Mouse (Mus musculus): ENCODE results near the gene Thegl. TPM values are rescaled to one million over a fixed set of nuclear protein-coding genes. Genes with fewer than 3 reads are reported as not detected.

Gene Thegl
- polyA plus RNA-seq, 1 experiment from 2014 or later: not detected

DNA sequence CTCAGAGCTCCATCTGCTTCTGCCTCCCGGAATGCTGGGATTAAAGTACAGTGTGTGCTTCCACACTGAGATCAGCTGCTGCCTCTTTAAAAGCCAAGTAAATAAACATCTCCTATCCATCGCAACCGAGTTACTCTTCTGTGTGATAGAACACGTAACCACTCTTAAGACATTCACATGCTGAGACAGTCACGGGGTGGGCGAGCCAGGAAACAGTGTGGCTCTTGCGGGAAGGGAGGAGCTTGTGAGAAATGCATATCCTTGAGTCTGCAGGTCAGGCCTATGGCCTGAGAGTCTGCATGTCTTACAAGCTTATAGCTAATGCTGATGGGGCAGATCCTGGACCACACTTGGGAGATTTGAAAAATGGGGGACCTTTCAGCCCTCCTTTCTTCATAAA lies 70.7 kb downstream of the Thegl start:
- no peak overlapping the region for H3K4me3 ChIP-seq (ENCODE audit: low read length)
- no peaks in the 10 kb centered on the region for H3K9me3 ChIP-seq (replicated peaks; ENCODE audit: control insufficient read depth, low read length)
- peaks cover 13% of the 10 kb centered on the region for H3K36me3 ChIP-seq (ENCODE audit: control insufficient read depth, insufficient read depth)
- ATAC-seq (replicated peaks; ENCODE audit: extremely low read depth, insufficient read depth, low FRiP score): no peak
- no peak overlapping the region for H3K27ac ChIP-seq (ENCODE audit: low read length)
- H3K4me2 ChIP-seq (ENCODE audit: low read depth, low read length): no peak overlapping the region
- H3K4me1 ChIP-seq (ENCODE audit: control insufficient read depth, insufficient read depth, low read length): peaks cover 18% of the 10 kb centered on the region
- 86% methylated on average over 7 of the region's 7 CpGs for WGBS
- H3K9ac ChIP-seq (ENCODE audit: low read length): no peak overlapping the region
- no peaks in the 10 kb centered on the region for H3K27me3 ChIP-seq (ENCODE audit: control insufficient read depth, insufficient read depth, low read length)

DNA sequence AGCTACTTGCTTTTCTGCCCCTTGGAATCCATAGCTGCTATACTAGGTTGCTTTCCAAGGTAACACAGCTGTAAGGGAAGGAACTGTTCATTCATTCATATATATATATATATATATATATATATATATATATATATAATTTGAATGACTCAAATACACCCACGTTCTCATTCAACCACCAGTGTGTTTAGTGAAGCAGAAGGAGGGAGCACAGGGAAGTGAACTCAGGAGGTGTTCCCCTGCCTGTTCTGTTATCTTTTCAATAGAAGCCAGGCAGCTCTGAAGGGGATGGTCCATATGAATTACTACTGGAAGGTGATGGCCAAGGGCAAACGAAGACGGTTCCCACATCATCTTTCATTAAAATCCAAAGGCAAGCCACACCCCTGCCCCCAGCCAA lies 71.3 kb downstream of the Thegl start:
- H3K9me3 ChIP-seq (replicated peaks; ENCODE audit: control insufficient read depth, low read length): no peaks in the 10 kb centered on the region
- no peak overlapping the region for H3K4me3 ChIP-seq (ENCODE audit: low read length)
- WGBS: 63% methylated on average over 3 of the region's 3 CpGs
- ATAC-seq (replicated peaks; ENCODE audit: extremely low read depth, insufficient read depth, low FRiP score): no peak
- peaks cover 24% of the 10 kb centered on the region for H3K4me1 ChIP-seq (ENCODE audit: control insufficient read depth, insufficient read depth, low read length)
- no peak overlapping the region for H3K27ac ChIP-seq (ENCODE audit: low read length)
- H3K27me3 ChIP-seq (ENCODE audit: control insufficient read depth, insufficient read depth, low read length): no peaks in the 10 kb centered on the region
- H3K4me2 ChIP-seq (ENCODE audit: low read depth, low read length): no peak overlapping the region
- H3K9ac ChIP-seq (ENCODE audit: low read length): no peak overlapping the region
- peaks cover 15% of the 10 kb centered on the region for H3K36me3 ChIP-seq (ENCODE audit: control insufficient read depth, insufficient read depth)

GRCm38 (mm10) chr5:77089294-77089693 lies 73.5 kb downstream of the Thegl start:
- H3K4me2 ChIP-seq (ENCODE audit: low read depth, low read length): no peak overlapping the region
- ATAC-seq (replicated peaks; ENCODE audit: extremely low read depth, insufficient read depth, low FRiP score): no peak
- no peaks in the 10 kb centered on the region for H3K9me3 ChIP-seq (replicated peaks; ENCODE audit: control insufficient read depth, low read length)
- H3K27ac ChIP-seq (ENCODE audit: low read length): peak overlapping the region; percentile 5; the same call in 1 of the 2 replicates
- H3K9ac ChIP-seq (ENCODE audit: low read length): peak overlapping the region; percentile 1; the same call in 1 of the 2 replicates
- H3K36me3 ChIP-seq (ENCODE audit: control insufficient read depth, insufficient read depth): peaks cover 15% of the 10 kb centered on the region
- no peak overlapping the region for H3K4me3 ChIP-seq (ENCODE audit: low read length)
- no peaks in the 10 kb centered on the region for H3K27me3 ChIP-seq (ENCODE audit: control insufficient read depth, insufficient read depth, low read length)
- WGBS: 44% methylated on average over 1 of the region's 1 CpGs
- peaks cover 40% of the 10 kb centered on the region for H3K4me1 ChIP-seq (ENCODE audit: control insufficient read depth, insufficient read depth, low read length)

GRCm38 (mm10) chr5:77089901-77090300 lies 74.1 kb downstream of the Thegl start:
- H3K36me3 ChIP-seq (ENCODE audit: control insufficient read depth, insufficient read depth): peaks cover 15% of the 10 kb centered on the region
- H3K27me3 ChIP-seq (ENCODE audit: control insufficient read depth, insufficient read depth, low read length): no peaks in the 10 kb centered on the region
- no peak overlapping the region for H3K4me3 ChIP-seq (ENCODE audit: low read length)
- no peak for ATAC-seq (replicated peaks; ENCODE audit: extremely low read depth, insufficient read depth, low FRiP score)
- 81% methylated on average over 8 of the region's 8 CpGs for WGBS
- no peaks in the 10 kb centered on the region for H3K9me3 ChIP-seq (replicated peaks; ENCODE audit: control insufficient read depth, low read length)
- peak overlapping the region; percentile 41; the same call in 1 of the 2 replicates for H3K27ac ChIP-seq (ENCODE audit: low read length)
- H3K4me2 ChIP-seq (ENCODE audit: low read depth, low read length): no peak overlapping the region
- H3K4me1 ChIP-seq (ENCODE audit: control insufficient read depth, insufficient read depth, low read length): peaks cover 40% of the 10 kb centered on the region
- H3K9ac ChIP-seq (ENCODE audit: low read length): no peak overlapping the region

DNA sequence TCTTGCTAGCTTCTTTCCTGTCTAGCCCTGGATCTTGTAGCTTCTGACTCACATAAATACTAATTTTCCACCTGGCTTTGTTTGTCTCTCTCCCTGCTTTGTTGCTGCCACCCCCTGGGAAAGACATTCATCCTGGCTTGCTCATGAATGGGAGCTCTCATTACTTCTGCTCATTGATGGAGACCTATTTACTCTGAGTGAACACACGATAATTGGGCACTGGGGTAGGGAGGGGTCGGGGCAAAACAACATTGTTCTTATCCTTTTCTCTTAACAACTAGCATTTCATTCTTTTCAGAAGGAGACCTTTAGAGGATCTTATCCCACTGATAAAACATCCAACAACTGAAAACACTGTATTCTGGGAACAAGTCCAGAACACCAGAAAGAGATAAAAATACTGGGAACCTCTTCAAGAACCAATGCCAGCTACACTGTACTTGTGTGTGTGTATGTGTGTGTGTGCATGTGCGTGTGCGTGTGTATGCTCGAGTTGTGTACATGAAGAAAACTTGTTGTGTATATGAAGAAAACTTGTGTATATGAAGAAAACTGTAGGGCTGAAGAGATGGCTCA lies 74.8 kb downstream of the Thegl start:
- no peak overlapping the region for H3K4me2 ChIP-seq (ENCODE audit: low read depth, low read length)
- H3K9me3 ChIP-seq (replicated peaks; ENCODE audit: control insufficient read depth, low read length): no peaks in the 10 kb centered on the region
- H3K27me3 ChIP-seq (ENCODE audit: control insufficient read depth, insufficient read depth, low read length): no peaks in the 10 kb centered on the region
- no peak overlapping the region for H3K4me3 ChIP-seq (ENCODE audit: low read length)
- H3K9ac ChIP-seq (ENCODE audit: low read length): no peak overlapping the region
- peak; percentile 24; the same call in 1 of the 2 replicates for ATAC-seq (replicated peaks; ENCODE audit: extremely low read depth, insufficient read depth, low FRiP score)
- H3K4me1 ChIP-seq (ENCODE audit: control insufficient read depth, insufficient read depth, low read length): peaks cover 43% of the 10 kb centered on the region
- H3K36me3 ChIP-seq (ENCODE audit: control insufficient read depth, insufficient read depth): peaks cover 15% of the 10 kb centered on the region
- H3K27ac ChIP-seq (ENCODE audit: low read length): peak overlapping the region; percentile 71
- 31% methylated on average over 5 of the region's 5 CpGs for WGBS

GRCm38 (mm10) chr5:77091923-77092322 lies 76.1 kb downstream of the Thegl start:
- Histone ChIP-seq H3K4me2 (ENCODE audit: low read depth, low read length) (no peak overlapping the region), H3K9me3 (replicated peaks; ENCODE audit: control insufficient read depth, low read length) (no peaks in the 10 kb centered on the region), H3K27ac (ENCODE audit: low read length) (peak overlapping the region; percentile 60; the same call in 1 of the 2 replicates), H3K9ac (ENCODE audit: low read length) (no peak overlapping the region), H3K4me1 (ENCODE audit: control insufficient read depth, insufficient read depth, low read length) (peaks cover 52% of the 10 kb centered on the region), H3K4me3 (ENCODE audit: low read length) (no peak overlapping the region), H3K36me3 (ENCODE audit: control insufficient read depth, insufficient read depth) (peaks cover 10% of the 10 kb centered on the region), H3K27me3 (ENCODE audit: control insufficient read depth, insufficient read depth, low read length) (no peaks in the 10 kb centered on the region)
- no peak for ATAC-seq (replicated peaks; ENCODE audit: extremely low read depth, insufficient read depth, low FRiP score)
- WGBS: 57% methylated on average over 3 of the region's 3 CpGs

DNA sequence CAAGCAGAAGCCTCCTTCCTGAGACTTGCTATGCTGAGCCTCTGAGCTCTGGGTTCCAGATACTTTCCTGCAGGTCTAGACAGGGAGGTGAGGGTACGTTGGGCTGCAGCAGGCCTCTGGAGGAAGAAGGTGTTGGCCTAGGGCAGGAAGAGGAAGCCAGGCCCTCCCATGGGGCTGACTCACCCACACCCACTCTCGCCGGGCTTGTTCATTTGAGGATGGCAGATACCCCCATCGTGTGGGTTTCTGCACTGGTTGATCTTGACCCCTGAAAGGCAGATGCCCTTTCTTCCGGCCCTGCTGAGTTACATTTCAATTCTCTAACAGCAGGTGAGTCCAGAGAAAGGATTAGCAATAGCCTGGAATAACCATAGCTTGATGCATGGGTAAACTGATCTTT lies 76.7 kb downstream of the Thegl start:
- ATAC-seq (replicated peaks; ENCODE audit: extremely low read depth, insufficient read depth, low FRiP score): no peak
- no peak overlapping the region for H3K4me3 ChIP-seq (ENCODE audit: low read length)
- no peaks in the 10 kb centered on the region for H3K27me3 ChIP-seq (ENCODE audit: control insufficient read depth, insufficient read depth, low read length)
- WGBS: 40% methylated on average over 5 of the region's 5 CpGs
- peaks cover 10% of the 10 kb centered on the region for H3K36me3 ChIP-seq (ENCODE audit: control insufficient read depth, insufficient read depth)
- H3K4me1 ChIP-seq (ENCODE audit: control insufficient read depth, insufficient read depth, low read length): peaks cover 58% of the 10 kb centered on the region
- 0 out of 2 replicates have a peak overlapping the region, but pooled peaks have one; percentile 47 for H3K9ac ChIP-seq (ENCODE audit: low read length)
- H3K27ac ChIP-seq (ENCODE audit: low read length): peak overlapping the region; percentile 60; the same call in 1 of the 2 replicates
- H3K4me2 ChIP-seq (ENCODE audit: low read depth, low read length): peak overlapping the region; percentile 36
- H3K9me3 ChIP-seq (replicated peaks; ENCODE audit: control insufficient read depth, low read length): no peaks in the 10 kb centered on the region

- no peaks in the 10 kb centered on the region for H3K27me3 ChIP-seq (ENCODE audit: control insufficient read depth, insufficient read depth, low read length)
- H3K36me3 ChIP-seq (ENCODE audit: control insufficient read depth, insufficient read depth): 0 out of 2 replicates have a peak, but pooled peaks cover 4% of the 10 kb centered on the region
- 39% methylated on average over 8 of the region's 8 CpGs for WGBS
- no peaks in the 10 kb centered on the region for H3K9me3 ChIP-seq (replicated peaks; ENCODE audit: control insufficient read depth, low read length)
- peak overlapping the region; percentile 86 for H3K4me2 ChIP-seq (ENCODE audit: low read depth, low read length)
- peak overlapping the region; percentile 76 for H3K4me3 ChIP-seq (ENCODE audit: low read length)
- H3K27ac ChIP-seq (ENCODE audit: low read length): peak overlapping the region; percentile 1
- H3K4me1 ChIP-seq (ENCODE audit: control insufficient read depth, insufficient read depth, low read length): peaks cover 69% of the 10 kb centered on the region
- no peak for ATAC-seq (replicated peaks; ENCODE audit: extremely low read depth, insufficient read depth, low FRiP score)
- H3K9ac ChIP-seq (ENCODE audit: low read length): peak overlapping the region; percentile 79
These were observed 78.1 kb downstream of the Thegl start for GRCm38 (mm10) chr5:77093961-77094360.

- WGBS: under 1% methylated on average over 69 of the region's 69 CpGs
- H3K4me1 ChIP-seq (ENCODE audit: control insufficient read depth, insufficient read depth, low read length): peaks cover 73% of the 10 kb centered on the region
These were observed 79.0 kb downstream of the Thegl start for GRCm38 (mm10) chr5:77094510-77095491.

More at GRCm38 (mm10) chr5:77094510-77095491, 79.0 kb downstream of the Thegl start:
- Histone ChIP-seq H3K36me3 (ENCODE audit: control insufficient read depth, insufficient read depth) (0 out of 2 replicates have a peak, but pooled peaks cover 2% of the 10 kb centered on the region), H3K9ac (ENCODE audit: low read length) (peak overlapping the region; percentile 79), H3K27me3 (ENCODE audit: control insufficient read depth, insufficient read depth, low read length) (no peaks in the 10 kb centered on the region), H3K4me2 (ENCODE audit: low read depth, low read length) (peak overlapping the region; percentile 86), H3K9me3 (replicated peaks; ENCODE audit: control insufficient read depth, low read length) (no peaks in the 10 kb centered on the region), H3K4me3 (ENCODE audit: low read length) (peak overlapping the region; percentile 76), H3K27ac (ENCODE audit: low read length) (peak overlapping the region; percentile 82)
- ATAC-seq (replicated peaks; ENCODE audit: extremely low read depth, insufficient read depth, low FRiP score): peak; percentile 81

Measured in heart, embryonic 16.5 days (tissue).